Mouse (Mus musculus) bone marrow, adult 2 months (tissue): Measurements from ENCODE around the gene Rarg.

Source experiments
- CTCF ChIP-seq: fragments of 200-500 bp; IDR thresholded peaks from 2 replicates; pipeline ENCODE4 v1.5.1; 2011; ENCODE audit warnings: low read length, control low read depth; ENCODE audit not compliant: control insufficient read depth, insufficient read depth
- POLR2A ChIP-seq: fragments of 200-500 bp; IDR thresholded peaks from 2 replicates; pipeline ENCODE4 v1.6.1; 2011; ENCODE audit warnings: low read depth, mild to moderate bottlenecking, control low read depth, low read length, borderline replicate concordance; ENCODE audit not compliant: control insufficient read depth

GRCm38 (mm10) chr15:102194439-102194838 is 62.9 kb downstream of the Rarg start:
- no peak for TF ChIP-seq POLR2A
- no peak for TF ChIP-seq CTCF
